Mouse (Mus musculus) mouse embryonic stem cell (cell line): ENCODE results near the gene Akap2.

Experiments
- in situ Hi-C, 2 experiments: fragments of 300-500 bp; cut with MboI; formaldehyde crosslinking; loops; 1 replicate in 1 of 2; 3 replicates in 1 of 2; pipeline ENCODE4 v1.14.3; 2019 to 2020; ENCODE audit warnings: low sequenced_read_pairs in 2 of 2, low pct_unique_long_range_greater_than_20kb in 1 of 2, mixed read lengths in 1 of 2; ENCODE audit not compliant: unreplicated experiment in 1 of 2

Gene Akap2

GRCm38 (mm10) chr4:57908860-57909259 is 191.4 kb downstream of the Akap2 start:
- in situ Hi-C loops: loop anchor here (10.0 kb wide), 3 partner anchors 166 to 346 kb away; no protein-coding TSS in a partner anchor

GRCm38 (mm10) chr4:57913021-57913420 is 195.6 kb downstream of the Akap2 start:
- in situ Hi-C loops: no loop called here

GRCm38 (mm10) chr4:57914193-57915190 is 197.0 kb downstream of the Akap2 start:
- in situ Hi-C loops: no loop called here

GRCm38 (mm10) chr4:57915216-57915965 is 197.9 kb downstream of the Akap2 start:
- in situ Hi-C loops: no loop called here

GRCm38 (mm10) chr4:57916201-57916661 is 198.8 kb downstream of the Akap2 start, which contains the start of gene D630039A03Rik:
TSS of gene D630039A03Rik (minus strand) at chr4:57916297.
- in situ Hi-C loops: no loop called here

- in situ Hi-C loops: no loop called here
These were observed 199.3 kb downstream of the Akap2 start for GRCm38 (mm10) chr4:57916711-57917110.

GRCm38 (mm10) chr4:57919494-57920423 is 202.3 kb downstream of the Akap2 start:
- in situ Hi-C loops: no loop called here

GRCm38 (mm10) chr4:57920522-57920921 is 203.1 kb downstream of the Akap2 start:
- in situ Hi-C loops: no loop called here

- in situ Hi-C loops: no loop called here
These were observed 204.7 kb downstream of the Akap2 start for GRCm38 (mm10) chr4:57922171-57922570.

- in situ Hi-C loops: no loop called here
These were observed 207.2 kb downstream of the Akap2 start for GRCm38 (mm10) chr4:57924556-57925071.

- in situ Hi-C loops: no loop called here
These were observed 210.2 kb downstream of the Akap2 start for GRCm38 (mm10) chr4:57927464-57928205.

GRCm38 (mm10) chr4:57930559-57931170 is 213.2 kb downstream of the Akap2 start:
- in situ Hi-C loops: no loop called here

- in situ Hi-C loops: no loop called here
These were observed 216.7 kb downstream of the Akap2 start for GRCm38 (mm10) chr4:57934181-57934580.

- in situ Hi-C loops: no loop called here
These were observed 219.8 kb downstream of the Akap2 start for GRCm38 (mm10) chr4:57937292-57937691.

GRCm38 (mm10) chr4:57940631-57941030 is 223.2 kb downstream of the Akap2 start:
- in situ Hi-C loops: no loop called here

GRCm38 (mm10) chr4:57942892-57943291 is 225.4 kb downstream of the Akap2 start:
- in situ Hi-C loops: no loop called here
